Mouse (Mus musculus) layer of hippocampus, postnatal 14 days (tissue): ENCODE data around the gene Schip1. TPM values are rescaled to one million over a fixed set of nuclear protein-coding genes. Genes with fewer than 3 reads are reported as not detected.

Experiments
- DNase-seq, 2 experiments: peaks; one replicate each; pipeline ENCODE4 v3.0.0; 2021 to 2022; ENCODE audit warnings: low spot score in 2 of 2, mixed read lengths in 1 of 2
- total RNA-seq, 2 experiments: library from RNA; stranded (reverse); gene quantifications; 2 replicates each; pipeline ENCODE4 v1.2.3; 2021

Gene Schip1
- total RNA-seq, 2 experiments from 2014 or later: 300 to 309 TPM

- DNase-seq: no peak
Observed at GRCm38 (mm10) chr3:68121338-68121737, 56.7 kb downstream of the Schip1 start.

DNA sequence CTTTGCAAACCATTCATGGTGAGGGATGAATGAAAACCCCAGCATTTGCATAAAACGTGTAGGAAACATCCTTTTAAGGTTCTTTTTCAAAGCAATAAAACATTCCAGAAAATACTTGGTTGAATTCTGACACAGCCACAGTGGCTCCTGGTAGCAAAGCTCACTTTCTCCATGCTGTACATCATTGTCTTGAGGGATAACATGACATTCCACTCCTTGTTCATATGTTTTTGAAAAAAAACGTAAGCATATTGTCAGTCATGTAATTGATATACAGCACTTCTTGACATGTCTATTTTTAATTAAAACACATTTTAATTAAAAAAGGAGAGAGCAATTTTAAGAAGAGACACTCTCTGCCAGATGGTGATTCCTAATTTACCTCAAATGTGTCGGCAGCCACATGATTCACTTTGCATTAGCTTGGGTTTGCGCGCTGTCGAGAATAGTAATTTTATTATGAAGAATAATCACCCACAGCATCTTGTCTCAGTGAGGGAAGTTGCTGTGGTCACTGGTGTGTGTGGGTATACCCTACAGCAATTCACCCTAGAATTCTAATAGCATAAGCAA is 61.8 kb downstream of the Schip1 start:
- DNase-seq: no peak

GRCm38 (mm10) chr3:68130386-68130785 is 65.8 kb downstream of the Schip1 start:
- no peak for DNase-seq

DNA sequence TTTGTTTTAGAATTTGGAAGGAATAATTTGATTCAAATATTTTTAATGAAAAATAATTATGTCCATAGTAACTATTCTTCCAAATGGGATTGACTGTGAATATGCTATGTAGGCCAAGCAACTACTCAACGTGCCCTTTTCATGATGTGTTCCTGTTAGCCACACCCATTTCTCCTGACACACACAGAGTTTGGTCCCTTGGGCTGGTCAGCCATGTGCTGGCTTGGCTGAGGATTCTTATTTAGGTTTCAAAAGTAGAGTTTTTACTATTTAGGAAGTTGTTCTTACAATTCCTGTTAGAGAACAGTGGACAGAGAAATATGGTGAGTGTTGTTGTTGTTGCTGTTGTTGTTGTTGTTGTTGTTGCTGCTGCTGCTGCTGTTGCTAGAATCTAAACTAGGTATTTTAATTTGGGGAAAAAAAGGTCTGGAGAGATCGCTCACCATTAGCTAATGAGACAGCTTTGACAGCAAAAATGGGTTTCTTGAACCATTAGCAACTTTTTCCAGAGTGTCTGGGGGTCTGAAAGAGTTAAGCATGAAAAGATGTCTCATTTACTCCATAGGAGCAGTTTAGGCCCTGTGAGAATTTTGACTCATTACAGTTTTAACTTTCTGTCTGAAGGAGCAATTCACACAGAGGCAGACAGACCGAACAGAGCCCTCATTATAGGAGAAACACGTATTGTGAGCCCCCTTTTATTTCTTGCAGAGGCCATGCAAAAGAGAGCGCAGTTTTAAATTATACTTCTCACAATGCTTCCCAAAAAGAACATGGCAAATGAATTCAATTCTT is 74.4 kb downstream of the Schip1 start:
- no peak for DNase-seq

GRCm38 (mm10) chr3:68150688-68151087 is 86.1 kb downstream of the Schip1 start:
- no peak for DNase-seq

DNA sequence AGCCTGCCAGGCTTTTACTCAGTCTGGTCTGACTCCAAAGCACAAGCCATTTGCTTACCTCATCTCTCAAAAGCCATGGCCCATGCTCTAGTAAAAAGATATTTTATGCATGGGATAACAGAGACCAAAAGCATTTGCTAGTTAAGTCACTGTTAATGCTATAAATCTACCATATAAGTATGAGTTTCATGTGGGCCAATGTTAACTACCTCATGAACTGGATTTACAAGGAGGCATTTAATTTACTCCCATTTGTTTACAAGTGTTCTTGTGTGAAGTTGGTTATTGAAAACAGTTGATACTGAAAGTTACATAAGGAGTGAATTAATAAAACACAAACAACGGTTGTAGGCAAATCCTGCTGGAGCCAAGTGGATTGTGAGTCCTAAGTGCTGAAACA is 95.6 kb downstream of the Schip1 start:
- no peak for DNase-seq

GRCm38 (mm10) chr3:68160760-68161159 is 96.2 kb downstream of the Schip1 start:
- no peak for DNase-seq

DNA sequence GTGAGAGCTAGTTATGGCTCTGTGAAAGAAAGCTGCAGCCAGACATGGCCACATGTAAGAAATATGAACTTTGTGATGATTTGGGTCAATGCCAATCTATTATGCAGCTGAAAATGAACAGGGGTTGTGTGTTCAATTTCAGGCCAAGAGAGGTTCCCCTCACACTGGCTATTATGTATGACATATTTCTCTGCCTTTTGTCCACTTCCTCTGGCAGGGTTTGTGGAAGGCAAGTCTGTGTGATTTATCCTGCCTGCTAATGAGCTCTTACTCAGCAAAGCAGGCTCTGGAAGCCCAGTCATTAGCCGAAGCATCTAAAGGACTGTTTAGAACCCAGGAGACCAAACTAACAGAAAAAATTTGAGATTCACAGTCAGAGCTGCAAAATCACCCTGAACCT is 113.6 kb downstream of the Schip1 start:
- DNase-seq: no peak

DNA sequence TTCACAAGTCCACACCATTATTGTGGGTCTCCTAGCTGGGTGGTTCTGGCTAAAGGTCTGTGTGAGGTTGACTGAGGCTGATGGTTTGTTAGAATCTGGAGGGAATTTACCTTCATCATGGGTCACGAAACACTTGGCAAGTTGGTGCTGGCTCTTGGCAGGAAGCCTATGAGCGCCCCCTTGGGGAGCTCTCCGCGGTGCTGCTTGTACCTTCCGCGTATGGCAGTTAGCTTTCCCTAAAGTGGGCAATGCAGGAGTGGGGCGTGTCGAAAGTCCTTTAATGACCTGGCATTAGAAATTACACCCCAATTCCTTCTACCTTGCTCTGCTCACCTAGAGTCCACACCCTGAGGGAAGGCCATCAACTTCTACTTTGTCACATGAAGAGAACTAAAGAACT is 122.9 kb downstream of the Schip1 start:
- no peak for DNase-seq

DNA sequence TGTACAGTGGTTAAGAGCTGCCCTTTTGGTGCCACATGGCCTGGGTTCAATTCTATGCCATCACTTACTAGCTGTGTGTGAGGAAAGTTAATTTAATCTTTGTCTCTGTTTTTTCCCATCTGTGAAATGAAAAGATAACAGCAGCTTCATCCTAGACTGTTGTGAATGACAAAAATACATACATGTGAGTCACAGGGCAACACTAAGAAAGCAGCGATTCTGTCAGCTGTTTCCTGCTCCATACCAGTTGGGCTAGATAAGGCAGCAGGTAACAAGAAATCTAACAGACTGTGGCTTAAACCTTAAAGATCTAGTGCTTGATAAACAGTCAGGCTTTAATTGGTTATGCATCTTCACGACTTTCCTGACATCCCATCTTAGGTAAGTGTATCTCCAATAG is 124.5 kb downstream of the Schip1 start:
- DNase-seq: no peak

DNA sequence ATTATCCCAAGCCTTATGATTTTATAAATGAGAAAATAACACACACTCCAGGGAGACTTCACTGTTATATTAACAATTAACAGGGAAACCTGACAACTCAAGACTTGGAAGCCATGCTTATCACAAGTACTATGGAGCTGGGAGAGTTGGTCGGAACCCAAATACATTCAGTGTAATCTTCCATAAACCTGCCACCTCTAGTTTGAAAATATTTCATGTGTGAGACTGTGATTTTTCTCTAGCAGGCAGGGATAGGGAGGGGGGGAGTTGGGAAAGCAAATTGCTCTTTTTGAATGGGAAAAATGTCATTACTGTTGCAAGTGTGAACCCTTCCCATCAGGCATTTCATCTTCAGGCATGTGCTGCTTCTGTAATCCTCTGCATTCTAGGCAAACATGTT is 132.3 kb downstream of the Schip1 start:
- DNase-seq: no peak

DNA sequence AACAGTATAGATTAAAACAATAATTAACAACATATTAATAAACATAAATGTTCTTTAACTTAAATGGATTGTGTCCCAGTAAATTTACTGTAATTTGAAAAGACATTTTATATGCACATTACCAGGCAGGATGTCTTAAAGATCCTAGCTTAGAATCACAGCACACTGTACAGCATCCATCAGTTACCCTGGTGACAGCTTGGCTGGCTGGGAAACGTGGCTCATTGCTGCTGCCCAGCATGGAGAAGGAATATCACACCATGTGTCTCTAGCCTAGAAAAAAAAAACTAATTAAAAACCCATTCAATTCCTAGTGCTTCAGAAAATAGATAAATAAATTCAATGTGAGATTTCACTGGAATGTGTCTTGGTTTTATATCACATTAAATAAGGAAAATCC is 136.6 kb downstream of the Schip1 start:
- peak; percentile 23 to 79 for DNase-seq

- no peak for DNase-seq
Observed at GRCm38 (mm10) chr3:68202162-68202902, 137.7 kb downstream of the Schip1 start.

DNA sequence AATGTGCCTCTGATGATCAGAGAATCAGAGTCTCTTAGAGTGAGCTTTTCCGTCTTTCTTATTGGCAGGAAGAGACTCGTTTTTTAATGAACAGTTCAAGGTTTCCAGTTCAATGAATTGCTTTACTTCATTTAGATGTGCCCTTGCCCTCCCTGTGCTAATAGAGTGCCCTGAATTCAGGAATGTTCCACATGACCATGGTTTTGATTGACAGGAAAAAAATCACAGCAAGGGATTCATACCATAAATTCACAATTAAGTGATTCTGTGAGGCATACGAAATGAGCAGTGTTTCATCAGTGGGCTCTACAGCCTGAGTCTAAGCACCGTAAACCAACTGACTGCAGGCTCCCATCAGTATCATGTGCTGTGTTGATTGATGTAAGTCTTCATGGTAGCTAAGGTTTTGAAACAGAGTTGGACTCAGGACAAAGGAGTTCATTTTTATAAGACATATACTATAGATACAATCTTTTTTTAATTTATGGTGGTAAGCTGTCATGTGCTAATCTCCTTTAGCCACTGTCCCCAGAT is 139.4 kb downstream of the Schip1 start:
- no peak for DNase-seq

DNA sequence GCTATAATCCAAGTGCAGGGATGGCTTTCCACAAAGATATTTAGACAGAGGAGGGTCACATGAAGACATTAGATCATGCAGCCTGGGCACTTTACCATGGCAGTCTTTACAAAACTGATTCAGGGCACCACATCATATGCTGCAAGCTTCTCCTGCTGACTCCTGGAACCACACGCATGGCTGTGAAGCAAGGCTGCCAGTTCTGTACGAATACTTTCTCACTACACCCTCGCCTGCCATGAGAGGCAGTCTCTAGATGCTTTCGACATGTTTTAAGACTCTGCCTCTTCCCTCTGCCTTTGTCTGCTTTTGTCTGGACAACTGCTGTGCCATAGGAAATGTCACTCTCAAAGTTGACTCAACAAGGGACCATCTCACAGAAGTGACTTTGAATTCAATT is 145.8 kb downstream of the Schip1 start:
- DNase-seq: no peak

GRCm38 (mm10) chr3:68221452-68221851 is 156.8 kb downstream of the Schip1 start:
- DNase-seq: no peak

DNA sequence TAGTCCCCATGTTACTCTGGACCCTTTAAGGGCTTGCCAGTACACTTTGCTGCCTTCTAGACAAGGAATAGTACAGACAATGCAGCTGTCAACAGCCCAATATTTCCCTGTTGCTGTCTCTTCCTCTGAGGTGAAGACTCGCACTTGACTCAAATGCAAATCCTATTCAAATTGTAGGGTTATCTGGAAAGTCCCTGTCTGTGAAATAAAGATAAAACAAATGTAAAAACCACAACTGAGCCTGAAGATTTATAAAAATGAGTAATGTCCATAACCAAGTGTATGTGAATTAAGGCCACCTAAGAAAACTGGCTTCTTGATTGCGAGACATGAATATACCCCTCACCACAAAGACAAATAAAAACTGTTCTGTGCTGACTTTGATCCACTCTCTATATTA is 175.3 kb downstream of the Schip1 start:
- DNase-seq: no peak

GRCm38 (mm10) chr3:68243239-68243638 is 178.6 kb downstream of the Schip1 start:
- no peak for DNase-seq

- DNase-seq: no peak
Observed at GRCm38 (mm10) chr3:68246154-68246553, 181.6 kb downstream of the Schip1 start.

DNA sequence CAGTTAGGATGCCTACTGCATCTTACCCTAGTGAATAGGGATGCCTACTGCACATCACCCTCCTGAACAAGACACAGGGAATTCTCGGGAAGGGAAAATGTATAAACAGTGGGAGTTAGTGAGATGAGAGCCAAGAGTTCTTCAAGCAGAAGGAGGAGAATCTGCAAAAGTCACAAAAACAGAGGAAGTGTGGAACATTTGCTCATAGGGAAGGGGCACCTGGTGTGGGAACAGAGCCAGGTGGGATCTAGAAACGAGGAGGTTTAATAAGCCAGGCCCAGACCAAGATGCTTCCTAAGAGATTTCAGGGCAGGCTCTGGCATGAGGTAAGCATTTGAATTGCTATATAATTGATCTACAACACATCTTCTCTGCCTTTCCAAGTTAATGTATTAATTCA is 186.0 kb downstream of the Schip1 start:
- DNase-seq: peak in 1 of 2 experiments; percentile 47

- no peak for DNase-seq
Observed at GRCm38 (mm10) chr3:68252335-68252734, 187.7 kb downstream of the Schip1 start.

- no peak for DNase-seq
Observed at GRCm38 (mm10) chr3:68262304-68262703, 197.7 kb downstream of the Schip1 start.
